Mouse (Mus musculus) ES-Bruce4 (cell line): ENCODE measurements around the gene Robo4.

Source experiments
- CTCF ChIP-seq: IDR thresholded peaks from one replicate; pipeline ENCODE4 v1.8.1; 2011; ENCODE audit warnings: low read depth, low read length
- EP300 ChIP-seq: IDR thresholded peaks from 2 replicates; pipeline ENCODE4 v1.6.1; 2011; ENCODE audit warnings: low read depth, low read length; ENCODE audit not compliant: insufficient read depth
- POLR2A ChIP-seq: IDR thresholded peaks from one replicate; pipeline ENCODE4 v1.8.1; 2011; ENCODE audit warnings: low read length; ENCODE audit not compliant: insufficient read depth

DNA sequence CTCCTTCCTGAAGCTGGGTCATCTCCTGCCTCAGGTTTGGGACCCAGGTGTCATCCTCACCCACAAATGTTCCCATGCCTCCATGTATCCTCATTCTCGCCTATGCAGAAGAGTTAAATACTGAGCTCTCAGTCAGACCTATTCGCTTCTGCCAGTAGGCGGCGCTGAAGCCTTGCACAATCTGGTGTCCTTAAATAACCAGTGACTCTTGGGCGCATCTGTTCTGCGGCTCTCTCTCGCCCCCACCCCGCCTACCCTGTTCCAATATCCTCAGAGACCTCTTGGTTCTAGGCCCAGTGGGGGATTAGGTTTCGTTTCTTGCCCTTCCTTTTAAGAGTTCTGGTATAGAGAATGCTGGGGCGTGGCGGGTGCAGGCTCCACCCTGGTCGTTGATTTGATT is 28.9 kb downstream of the Robo4 start:
- peak; percentile 86 for TF ChIP-seq CTCF
- no peak for TF ChIP-seq POLR2A
- TF ChIP-seq EP300 = 0 out of 2 replicates have a peak, but pooled peaks have one; percentile 37
